Mouse (Mus musculus): Measurements from ENCODE around the gene Gphn. TPM values are rescaled to one million over a fixed set of nuclear protein-coding genes. Genes with fewer than 3 reads are reported as not detected.

Gphn gene
- total and polyA plus RNA-seq, 2 experiments: 31.6 to 59.4 TPM

- Histone ChIP-seq H3K9ac (ENCODE audit: low read depth, low read length) (no peak overlapping the region), H3K27ac (replicated peaks; ENCODE audit: insufficient read depth, low read depth, low read length) (no peak overlapping the region), H3K4me3 (ENCODE audit: insufficient read depth, low read depth, low read length) (no peak overlapping the region), H3K4me1 (ENCODE audit: control insufficient read depth, insufficient read depth, low read length) (no peaks in the 10 kb centered on the region), H3K79me2 (ENCODE audit: control insufficient read depth, insufficient read depth, low read length) (no peaks in the 10 kb centered on the region), H3K36me3 (ENCODE audit: control insufficient read depth, insufficient read depth, low read length) (no peaks in the 10 kb centered on the region), H3K27me3 (ENCODE audit: control insufficient read depth, insufficient read depth, low read length) (no peaks in the 10 kb centered on the region)
- no peak for DNase-seq (ENCODE audit: extremely low read depth, low read depth, low spot score)
- TF ChIP-seq CTCF (IDR thresholded peaks at IDR 0.05; ENCODE audit: low read depth, low read length): no peak
- no peak for TF ChIP-seq POLR2A (IDR thresholded peaks at IDR 0.05; ENCODE audit: extremely low read depth, insufficient read depth, low read length)
- 74% methylated on average over 2 of the region's 2 CpGs for WGBS
These were observed 491.6 kb downstream of the Gphn start for GRCm38 (mm10) chr12:78717783-78718182.

- no peaks in the 10 kb centered on the region for H3K36me3 ChIP-seq (ENCODE audit: control insufficient read depth, insufficient read depth, low read length)
- no peak overlapping the region for H3K9ac ChIP-seq (ENCODE audit: low read depth, low read length)
- H3K27me3 ChIP-seq (ENCODE audit: control insufficient read depth, insufficient read depth, low read length): no peaks in the 10 kb centered on the region
- no peak overlapping the region for H3K4me3 ChIP-seq (ENCODE audit: insufficient read depth, low read depth, low read length)
- no peaks in the 10 kb centered on the region for H3K4me1 ChIP-seq (ENCODE audit: control insufficient read depth, insufficient read depth, low read length)
- H3K79me2 ChIP-seq (ENCODE audit: control insufficient read depth, insufficient read depth, low read length): no peaks in the 10 kb centered on the region
- H3K27ac ChIP-seq (replicated peaks; ENCODE audit: insufficient read depth, low read depth, low read length): no peak overlapping the region
- DNase-seq (ENCODE audit: extremely low read depth, low read depth, low spot score): no peak
- WGBS: 69% methylated on average over 4 of the region's 4 CpGs
- TF ChIP-seq POLR2A (IDR thresholded peaks at IDR 0.05; ENCODE audit: extremely low read depth, insufficient read depth, low read length) (no peak), CTCF (IDR thresholded peaks at IDR 0.05; ENCODE audit: low read depth, low read length) (no peak)
These were observed 501.5 kb downstream of the Gphn start for GRCm38 (mm10) chr12:78727723-78728122.

Other genes with a start within 250 kb of the Gphn start
- gene Gm6657, start 32.1 kb upstream of the Gphn start, total RNA-seq (2014; rRNA removed): not detected in 2 replicates
- not detected in 2 replicates for gene Gm6657, start 32.1 kb upstream of the Gphn start, polyA plus RNA-seq (2012; rRNA removed)

Data from liver, adult 2 months (tissue).